Mouse (Mus musculus) heart, postnatal 0 days (tissue): ENCODE results near the gene Mpdu1.

Experiments used
- CTCF ChIP-seq: IDR thresholded peaks from 2 replicates; pipeline ENCODE4 v1.5.1; 2016; ENCODE audit warnings: antibody characterized with exemption, control low read depth, low read depth
- EP300 ChIP-seq: IDR thresholded peaks from 2 replicates; pipeline ENCODE4 v1.6.1; 2016; ENCODE audit warnings: antibody characterized with exemption, low read depth

DNA sequence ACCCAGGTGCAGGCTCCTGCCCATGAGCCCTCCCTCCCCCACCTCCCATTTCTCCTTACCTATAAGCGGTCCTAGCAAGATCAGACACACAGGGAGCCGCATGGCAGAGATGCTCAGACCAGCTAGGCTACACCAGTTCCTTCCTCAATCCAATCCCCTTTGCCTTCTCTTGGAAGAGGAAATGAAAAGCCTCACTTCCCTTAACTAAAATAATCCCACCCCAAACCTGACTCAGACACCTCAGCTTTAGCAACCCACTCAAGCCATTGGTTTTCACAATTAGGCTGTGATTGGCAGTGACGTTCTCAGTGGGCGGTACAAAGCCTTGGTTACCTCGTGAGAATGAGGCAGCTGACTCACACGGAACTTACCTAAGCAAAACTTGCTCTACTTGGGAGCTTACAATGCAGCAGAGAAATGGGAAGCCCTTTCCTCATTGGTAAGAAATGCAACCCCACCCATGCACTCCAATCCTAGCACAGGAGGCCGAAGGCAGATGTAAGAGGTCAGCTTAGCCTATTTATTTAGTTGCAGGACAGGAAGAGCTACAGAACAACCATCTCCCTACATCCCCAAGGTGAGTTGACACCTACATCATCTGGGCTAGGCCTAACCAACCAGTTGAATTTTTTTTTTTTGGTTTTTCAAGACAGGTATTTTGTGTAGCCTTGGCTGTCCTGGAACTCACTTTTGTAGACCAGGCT lies 3.7 kb upstream of the Mpdu1 start, which contains the start of gene Cd68:
- TF ChIP-seq CTCF, result no peak
- 0 out of 2 replicates have a peak, but pooled peaks have one; percentile 37 for TF ChIP-seq EP300
